Mouse (Mus musculus) C2C12 (cell line): ENCODE data around the gene Bdnf. TPM values are rescaled to one million over a fixed set of nuclear protein-coding genes. Genes with fewer than 3 reads are reported as not detected.

ENCODE experiments used
- H3K27me3 ChIP-seq: one replicate; pipeline ENCODE4 v1.6.1; 2011; ENCODE audit not compliant: control insufficient read depth, insufficient read depth, insufficient read length
- H3K36me3 ChIP-seq: one replicate; pipeline ENCODE4 v1.6.1; 2011; ENCODE audit not compliant: control insufficient read depth, insufficient read depth
- H3K4me3 ChIP-seq: one replicate; pipeline ENCODE4 v1.5.1; 2011; ENCODE audit warnings: mild to moderate bottlenecking, control low read depth; ENCODE audit not compliant: poor library complexity, insufficient read depth, severe bottlenecking
- H3K79me2 ChIP-seq: one replicate; pipeline ENCODE4 v1.6.1; 2011; ENCODE audit not compliant: control insufficient read depth, insufficient read depth
- H3K79me3 ChIP-seq: one replicate; pipeline ENCODE4 v1.6.1; 2011; ENCODE audit warnings: low read depth, control low read depth
- H3ac ChIP-seq: one replicate; pipeline ENCODE3; 2011; ENCODE audit warnings: low read depth; ENCODE audit not compliant: control insufficient read depth, insufficient read length
- CEBPB ChIP-seq: IDR thresholded peaks from one replicate; pipeline ENCODE4 v1.6.1; 2011; ENCODE audit warnings: low read depth, mild to moderate bottlenecking, control low read depth, moderate library complexity
- CTCF ChIP-seq: IDR thresholded peaks from one replicate; pipeline ENCODE4 v1.5.1; 2011; ENCODE audit not compliant: control insufficient read depth, insufficient read depth, insufficient read length
- FOSL1 ChIP-seq: IDR thresholded peaks from one replicate; pipeline ENCODE4 v1.8.0; 2011; ENCODE audit warnings: mild to moderate bottlenecking, low read length; ENCODE audit not compliant: poor library complexity, insufficient read depth, severe bottlenecking
- MAX ChIP-seq: IDR thresholded peaks from one replicate; pipeline ENCODE4 v1.6.1; 2011; ENCODE audit warnings: mild to moderate bottlenecking, control low read depth
- MYOD1 ChIP-seq: IDR thresholded peaks from one replicate; pipeline ENCODE4 v1.6.1; 2011; ENCODE audit warnings: low read depth; ENCODE audit not compliant: control insufficient read depth, insufficient read length
- MYOG ChIP-seq: IDR thresholded peaks from one replicate; pipeline ENCODE4 v1.6.1; 2011; ENCODE audit not compliant: control insufficient read depth, insufficient read length; ENCODE audit errors: extremely low read depth
- USF1 ChIP-seq: IDR thresholded peaks from one replicate; pipeline ENCODE4 v1.6.1; 2011; ENCODE audit warnings: low read depth, mild to moderate bottlenecking, control low read depth, moderate library complexity
- polyA plus RNA-seq: library from polyadenylated mRNA; unstranded; fragments of >200 nt; fragmentation: generic; extraction: Trizol; gene quantifications from one replicate; pipeline ENCODE4 v1.2.1, GENCODE M21; 2012; ENCODE audit warnings: missing spikeins

Gene Bdnf
- polyA plus RNA-seq, 1 experiment = 4.5 TPM

- Histone ChIP-seq H3K79me2 (no peaks in the 10 kb centered on the region), H3ac (no peak overlapping the region), H3K79me3 (no peaks in the 10 kb centered on the region), H3K4me3 (peak overlapping the region; percentile 56), H3K36me3 (no peaks in the 10 kb centered on the region), H3K27me3 (peaks cover 3% of the 10 kb centered on the region)
- TF ChIP-seq CTCF = no peak
- no peak for TF ChIP-seq MYOD1
- no peak for TF ChIP-seq USF1
- no peak for TF ChIP-seq MAX
- no peak for TF ChIP-seq MYOG
- TF ChIP-seq CEBPB = no peak
- no peak for TF ChIP-seq FOSL1
Observed at GRCm38 (mm10) chr2:109676618-109676974, 2.1 kb downstream of the Bdnf start.

- TF ChIP-seq MYOD1 (no peak), FOSL1 (no peak), CTCF (no peak), MAX (no peak), CEBPB (no peak), MYOG (no peak), USF1 (no peak)
- Histone ChIP-seq H3K79me3 (no peaks in the 10 kb centered on the region), H3ac (peak overlapping the region; percentile 78), H3K36me3 (no peaks in the 10 kb centered on the region), H3K4me3 (peak overlapping the region; percentile 56), H3K79me2 (no peaks in the 10 kb centered on the region), H3K27me3 (peaks cover 3% of the 10 kb centered on the region)
Observed at GRCm38 (mm10) chr2:109677221-109678089, 3.0 kb downstream of the Bdnf start.

GRCm38 (mm10) chr2:109678090-109678409, 3.5 kb downstream of the Bdnf start:
- H3K79me2 ChIP-seq = no peaks in the 10 kb centered on the region
- no peak for TF ChIP-seq MYOG
- no peak for TF ChIP-seq CTCF
- TF ChIP-seq CEBPB = peak; percentile 93
- no peak for TF ChIP-seq FOSL1
- TF ChIP-seq USF1 = no peak
- TF ChIP-seq MAX = peak; percentile 77
- no peak for TF ChIP-seq MYOD1
- peaks cover 3% of the 10 kb centered on the region for H3K27me3 ChIP-seq
- no peak overlapping the region for H3ac ChIP-seq
- H3K4me3 ChIP-seq = peak overlapping the region; percentile 27
- no peaks in the 10 kb centered on the region for H3K79me3 ChIP-seq
- H3K36me3 ChIP-seq = no peaks in the 10 kb centered on the region

- Histone ChIP-seq H3K36me3 (no peaks in the 10 kb centered on the region), H3K27me3 (peaks cover 2% of the 10 kb centered on the region), H3K4me3 (peak overlapping the region; percentile 27), H3K79me2 (no peaks in the 10 kb centered on the region), H3ac (peak overlapping the region; percentile 63), H3K79me3 (no peaks in the 10 kb centered on the region)
- TF ChIP-seq MYOG = no peak
- no peak for TF ChIP-seq CTCF
- no peak for TF ChIP-seq USF1
- TF ChIP-seq MAX = no peak
- TF ChIP-seq MYOD1 = no peak
- TF ChIP-seq CEBPB = no peak
- TF ChIP-seq FOSL1 = no peak
Observed at GRCm38 (mm10) chr2:109678454-109678853, 4.0 kb downstream of the Bdnf start.

- Histone ChIP-seq H3K36me3 (no peaks in the 10 kb centered on the region), H3K79me3 (no peaks in the 10 kb centered on the region), H3K27me3 (no peaks in the 10 kb centered on the region), H3K4me3 (no peak overlapping the region), H3K79me2 (no peaks in the 10 kb centered on the region), H3ac (no peak overlapping the region)
- TF ChIP-seq MYOG (no peak), MYOD1 (no peak), FOSL1 (no peak), CEBPB (no peak), CTCF (no peak), USF1 (no peak), MAX (no peak)
Observed at GRCm38 (mm10) chr2:109679446-109679845, 4.9 kb downstream of the Bdnf start.
